In genomic region chr3:14808211-14808610, GRCm38 (mm10) we compare ENCODE assay signal across 28 mouse cellular contexts. TPM values are rescaled to one million over a fixed set of nuclear protein-coding genes. Genes with fewer than 3 reads are reported as not detected.
A peak's percentile ranks its signal among the peaks of the same experiment; 100 is the strongest.
DNase-seq lines count a peak whose midpoint lies in the region; ATAC-seq and TF ChIP-seq lines count a peak whose summit lies in the region.
"Had no signal": no experiment of that assay in that cellular context is flagged by ENCODE, and none has a peak within 500 bp of the region (broad histone marks: within the 10 kb centered on the region; RNA-seq: fewer than 3 reads in every experiment).

TSS of gene Car1 (minus strand) at chr3:14808368.

- H3K4me1 ChIP-seq in spleen, adult 2 months (ENCODE audit: control insufficient read depth, insufficient read depth, insufficient read length), result no peaks in the 10 kb centered on the region
- H3K4me1 ChIP-seq in liver, embryonic 15.5 days (replicated peaks), result no peaks in the 10 kb centered on the region
- H3K4me1 ChIP-seq in kidney, embryonic 14.5 days (ENCODE audit: control insufficient read depth, insufficient read depth, low read length), result no peaks in the 10 kb centered on the region
- H3K4me1 ChIP-seq in midbrain, embryonic 11.5 days (ENCODE audit: control insufficient read depth, insufficient read depth, low read length), result no peaks in the 10 kb centered on the region
- H3K4me1 ChIP-seq: embryonic facial prominence, embryonic 10.5 days; hindbrain, embryonic 13.5 days; limb, embryonic 13.5 days; lung, embryonic 15.5 days; midbrain, embryonic 13.5 days; neural tube, embryonic 12.5 days had no signal

- no peak for TF ChIP-seq CTCF in spleen, adult 2 months (IDR thresholded peaks at IDR 0.05; ENCODE audit: extremely low read depth, insufficient read depth, insufficient read length, insufficient replicate concordance)

- H3K27me3 ChIP-seq in spleen, adult 2 months (ENCODE audit: control insufficient read depth, insufficient read depth, low read length), result no peaks in the 10 kb centered on the region
- H3K27me3 ChIP-seq in liver, embryonic 15.5 days, result no peaks in the 10 kb centered on the region
- no peaks in the 10 kb centered on the region for H3K27me3 ChIP-seq in kidney, embryonic 14.5 days (ENCODE audit: control insufficient read depth, insufficient read depth, low read length)
- no peaks in the 10 kb centered on the region for H3K27me3 ChIP-seq in midbrain, embryonic 11.5 days (ENCODE audit: control insufficient read depth, insufficient read depth, low read length)
- H3K27me3 ChIP-seq: hindbrain, embryonic 13.5 days; limb, embryonic 13.5 days; lung, embryonic 15.5 days; midbrain, embryonic 13.5 days; neural tube, embryonic 12.5 days had no signal

- H3K9me3 ChIP-seq in liver, embryonic 15.5 days (replicated peaks), result no peaks in the 10 kb centered on the region
- no peaks in the 10 kb centered on the region for H3K9me3 ChIP-seq in kidney, embryonic 14.5 days (ENCODE audit: control insufficient read depth, low read length)
- H3K9me3 ChIP-seq in midbrain, embryonic 11.5 days (ENCODE audit: control insufficient read depth, low read length), result no peaks in the 10 kb centered on the region
- H3K9me3 ChIP-seq: embryonic facial prominence, embryonic 10.5 days; hindbrain, embryonic 13.5 days; limb, embryonic 13.5 days; lung, embryonic 15.5 days; midbrain, embryonic 13.5 days; neural tube, embryonic 12.5 days had no signal

- peak; percentile 83 for ATAC-seq in erythroid progenitor cell, adult 5-6 weeks (replicated peaks; ENCODE audit: low FRiP score, poor library complexity, severe bottlenecking)
- peak; percentile 82 for ATAC-seq in liver, embryonic 15.5 days (ENCODE audit: insufficient read depth)
- no peak for ATAC-seq in kidney, embryonic 14.5 days (ENCODE audit: low FRiP score, low TSS enrichment)
- no peak for ATAC-seq in midbrain, embryonic 11.5 days (ENCODE audit: low FRiP score)
- ATAC-seq: CD4-positive, CD25-positive, alpha-beta regulatory T cell, adult 4 months; forebrain, embryonic 16.5 days; inflammation-experienced regulatory T-cells, adult 6 months; midbrain, embryonic 13.5 days had no signal

- no peaks in the 10 kb centered on the region for H3K36me3 ChIP-seq in spleen, adult 2 months (ENCODE audit: control insufficient read depth, insufficient read depth, low read length)
- H3K36me3 ChIP-seq in liver, embryonic 15.5 days (replicated peaks), result no peaks in the 10 kb centered on the region
- no peaks in the 10 kb centered on the region for H3K36me3 ChIP-seq in kidney, embryonic 14.5 days (ENCODE audit: control insufficient read depth, insufficient read depth, low read length)
- H3K36me3 ChIP-seq in midbrain, embryonic 11.5 days (ENCODE audit: control insufficient read depth, insufficient read depth, low read length), result no peaks in the 10 kb centered on the region
- H3K36me3 ChIP-seq: embryonic facial prominence, embryonic 10.5 days; hindbrain, embryonic 13.5 days; limb, embryonic 13.5 days; lung, embryonic 15.5 days; midbrain, embryonic 13.5 days; neural tube, embryonic 12.5 days had no signal

- TF ChIP-seq POLR2A in spleen, adult 2 months (IDR thresholded peaks at IDR 0.05; ENCODE audit: low read depth, low read length), result no peak

- DNase-seq in spleen, adult 2 months (ENCODE audit: low read depth in 1 of 2, low spot score in 2 of 2), result no peak
- no peak for DNase-seq in spleen, postnatal 10 days (ENCODE audit: low spot score in 2 of 2)
- no peak for DNase-seq in midbrain, embryonic 11.5 days (ENCODE audit: low spot score, missing footprints)
- no peak for DNase-seq in embryo, embryonic 11 days
- DNase-seq: adrenal gland, postnatal 25 days; cerebellum, adult 2 months; cerebellum, postnatal 36 days; heart, postnatal 10 days; kidney, adult 9 months; lung, postnatal 4 days; right cerebral cortex, adult 18-20 months had no signal

- no peak within 1 kb of the TSS for H3K9ac ChIP-seq in liver, embryonic 15.5 days
- no peak within 1 kb of the TSS for H3K9ac ChIP-seq in kidney, embryonic 14.5 days (ENCODE audit: low read depth, low read length)
- no peak within 1 kb of the TSS for H3K9ac ChIP-seq in midbrain, embryonic 11.5 days (ENCODE audit: low read length)
- H3K9ac ChIP-seq: hindbrain, embryonic 13.5 days; limb, embryonic 13.5 days; lung, embryonic 15.5 days; midbrain, embryonic 13.5 days; neural tube, embryonic 12.5 days had no signal

- H3K4me3 ChIP-seq in spleen, adult 2 months (ENCODE audit: extremely low read depth, insufficient read depth, insufficient read length), result no peak within 1 kb of the TSS; the same call in 1 of the 2 replicates
- H3K4me3 ChIP-seq in liver, embryonic 15.5 days (replicated peaks), result no peak within 1 kb of the TSS
- H3K4me3 ChIP-seq in kidney, embryonic 14.5 days (ENCODE audit: low read length), result no peak within 1 kb of the TSS
- no peak within 1 kb of the TSS for H3K4me3 ChIP-seq in midbrain, embryonic 11.5 days (ENCODE audit: low read depth, low read length)
- H3K4me3 ChIP-seq: embryonic facial prominence, embryonic 10.5 days; hindbrain, embryonic 13.5 days; limb, embryonic 13.5 days; lung, embryonic 15.5 days; midbrain, embryonic 13.5 days; neural tube, embryonic 12.5 days had no signal

- WGBS in spleen, adult 2 months, result 86% methylated on average over 1 of the region's 1 CpGs
- WGBS in liver, embryonic 15.5 days (ENCODE audit: insufficient replicate concordance), result 29% methylated on average over 1 of the region's 1 CpGs
- WGBS in kidney, embryonic 14.5 days, result 86% methylated on average over 1 of the region's 1 CpGs
- WGBS in midbrain, embryonic 11.5 days, result 86% methylated on average over 1 of the region's 1 CpGs

- H3K27ac ChIP-seq in spleen, adult 2 months (ENCODE audit: insufficient read depth, low read length), result no peak within 1 kb of the TSS
- H3K27ac ChIP-seq in liver, embryonic 15.5 days (replicated peaks), result no peak within 1 kb of the TSS
- H3K27ac ChIP-seq in kidney, embryonic 14.5 days (ENCODE audit: low read depth, low read length), result no peak within 1 kb of the TSS
- no peak within 1 kb of the TSS for H3K27ac ChIP-seq in midbrain, embryonic 11.5 days (ENCODE audit: low read depth, low read length)
- H3K27ac ChIP-seq: embryonic facial prominence, embryonic 10.5 days; hindbrain, embryonic 13.5 days; limb, embryonic 13.5 days; lung, embryonic 15.5 days; midbrain, embryonic 13.5 days; neural tube, embryonic 12.5 days; stomach, postnatal 0 days had no signal

- H3K4me2 ChIP-seq in liver, embryonic 15.5 days, result no peak within 1 kb of the TSS
- no peak within 1 kb of the TSS for H3K4me2 ChIP-seq in kidney, embryonic 14.5 days (replicated peaks; ENCODE audit: low read depth, low read length)
- H3K4me2 ChIP-seq in midbrain, embryonic 11.5 days, result no peak within 1 kb of the TSS
- H3K4me2 ChIP-seq: heart, embryonic 11.5 days; hindbrain, embryonic 13.5 days; limb, embryonic 13.5 days; lung, embryonic 15.5 days; midbrain, embryonic 13.5 days; neural tube, embryonic 12.5 days had no signal

RNA-seq across cellular contexts. Expression of gene Car1, which starts in this region (rescaled TPM):
- 69.9 and 76.0 TPM in 2 replicates for polyA plus RNA-seq in spleen, adult 2 months (2012; rRNA removed)
- total RNA-seq in erythroid progenitor cell, adult 5-6 weeks (2015; ENCODE audit: low replicate concordance), result 824 and 870 TPM in 2 replicates
- total RNA-seq in erythroid progenitor cell, adult 5-6 weeks (2017; ENCODE audit: low replicate concordance), result 216 and 245 TPM in 2 replicates
- polyA plus RNA-seq in liver, embryonic 15.5 days (2015; fragmentation: Nextera tagmentation; extraction: Ambion mirVana), result 29.6 and 31.7 TPM in 2 replicates
- not detected in 2 replicates for polyA plus RNA-seq in kidney, embryonic 14.5 days (2014; fragmentation: Nextera tagmentation; extraction: Ambion mirVana)
- polyA plus RNA-seq in midbrain, embryonic 11.5 days (2014; fragmentation: Nextera tagmentation; extraction: Ambion mirVana), result 0.14 TPM in 1 of 2 replicates, not detected in the other
- total RNA-seq: adrenal gland, postnatal 25 days; ES-E14; heart, postnatal 10 days; layer of hippocampus, postnatal 10 days had no signal
- polyA plus RNA-seq: CD4-positive, CD25-positive, alpha-beta regulatory T cell, adult 4 months; cerebellum, adult 2 months; forebrain, embryonic 16.5 days; hindbrain, embryonic 13.5 days; inflammation-experienced regulatory T-cells, adult 6 months; midbrain, embryonic 13.5 days; neural tube, embryonic 12.5 days; small intestine, adult 2 months had no signal

Comparison
In these comparisons a context has a peak if more than half of its experiments do, and no peak if none do; other contexts are left out.
1. RNA of gene Car1 (polyA plus RNA-seq): 69.9 to 76.0 TPM in spleen, adult 2 months and 29.6 to 31.7 TPM in liver, embryonic 15.5 days; not detected in kidney, embryonic 14.5 days and 0.14 TPM in midbrain, embryonic 11.5 days; every median in the first group is over 10 times any median in the second.
2. ATAC-seq: peak in erythroid progenitor cell, adult 5-6 weeks (single experiment) and liver, embryonic 15.5 days (single experiment); none in kidney, embryonic 14.5 days (single experiment) and midbrain, embryonic 11.5 days (single experiment).